Mouse (Mus musculus) embryo, embryonic 11.5 days (tissue): Measurements from ENCODE around the gene Ift22.
"Not testable (repeated sequence)": the region's sequence is repeated elsewhere in the genome, so short reads cannot be mapped to it uniquely, and the experiment has no call there.

Experiments used
- DNase-seq: peaks from one replicate; pipeline ENCODE4 v3.0.0-alpha.2; 2012; ENCODE audit warnings: low read depth, low spot score

The Ift22 gene

GRCm38 (mm10) chr5:136907587-136907986 is 363 bp upstream of the Ift22 start:
- no peak for DNase-seq

GRCm38 (mm10) chr5:136914183-136914582 is 6.2 kb downstream of the Ift22 start:
- DNase-seq, result no peak

- DNase-seq, result no peak
These were observed 9.8 kb downstream of the Ift22 start for GRCm38 (mm10) chr5:136917613-136918242.

- peak; percentile 73 for DNase-seq
These were observed 10.9 kb downstream of the Ift22 start for GRCm38 (mm10) chr5:136918655-136919472.

GRCm38 (mm10) chr5:136919546-136920301 is 11.8 kb downstream of the Ift22 start:
- DNase-seq, result no peak

- no peak for DNase-seq
These were observed 14.9 kb downstream of the Ift22 start for GRCm38 (mm10) chr5:136922830-136923229.

- no peak for DNase-seq
These were observed 16.0 kb downstream of the Ift22 start for GRCm38 (mm10) chr5:136923751-136924478.

- DNase-seq, result peak; percentile 73
These were observed 21.1 kb downstream of the Ift22 start for GRCm38 (mm10) chr5:136929073-136929472.

GRCm38 (mm10) chr5:136931896-136932295 is 23.9 kb downstream of the Ift22 start:
- DNase-seq, result no peak

- no peak for DNase-seq
These were observed 25.0 kb downstream of the Ift22 start for GRCm38 (mm10) chr5:136932956-136933355.

GRCm38 (mm10) chr5:136933930-136934329 is 26.0 kb downstream of the Ift22 start:
- no peak for DNase-seq

GRCm38 (mm10) chr5:136935905-136936695 is 28.1 kb downstream of the Ift22 start:
- DNase-seq, result no peak

- DNase-seq, result no peak
These were observed 28.8 kb downstream of the Ift22 start for GRCm38 (mm10) chr5:136936750-136937149.

- DNase-seq, result no peak
These were observed 29.7 kb downstream of the Ift22 start for GRCm38 (mm10) chr5:136937621-136938020.

GRCm38 (mm10) chr5:136939284-136939683 is 31.3 kb downstream of the Ift22 start:
- DNase-seq, result no peak

GRCm38 (mm10) chr5:136940029-136940428 is 32.1 kb downstream of the Ift22 start:
- DNase-seq, result not testable (repeated sequence)

- DNase-seq, result no peak
These were observed 33.1 kb downstream of the Ift22 start for GRCm38 (mm10) chr5:136940845-136941560.

- no peak for DNase-seq
These were observed 34.8 kb downstream of the Ift22 start for GRCm38 (mm10) chr5:136942781-136943180.

GRCm38 (mm10) chr5:136943382-136943781 is 35.4 kb downstream of the Ift22 start:
- DNase-seq, result no peak

- no peak for DNase-seq
These were observed 37.1 kb downstream of the Ift22 start for GRCm38 (mm10) chr5:136945084-136945483.
